Mouse (Mus musculus): Measurements from ENCODE around the gene Sema3e.

DNA sequence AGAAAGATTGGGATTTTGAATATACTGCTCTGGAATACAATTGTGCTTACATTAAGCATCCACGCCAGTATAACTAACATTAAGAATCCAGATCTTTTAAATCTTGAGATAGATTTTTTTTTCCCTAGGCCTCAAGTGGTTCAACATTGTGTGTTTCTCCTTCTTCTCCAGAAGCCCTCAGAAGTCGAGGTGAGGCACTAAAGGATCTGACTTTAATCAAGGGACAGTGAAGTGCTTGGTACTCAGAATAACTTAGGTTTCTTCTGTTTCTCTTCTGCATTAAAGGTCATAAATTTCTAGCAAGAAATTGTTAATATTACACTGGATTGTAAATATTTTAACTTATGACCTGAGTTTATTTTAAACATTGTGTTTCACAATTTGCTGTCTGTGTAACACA, 37.1 kb upstream of the Sema3e start:
- no peak for TF ChIP-seq CTCF (IDR thresholded peaks at IDR 0.05; ENCODE audit: insufficient read depth, low read length)
- no peak for TF ChIP-seq POLR2A (IDR thresholded peaks at IDR 0.05; ENCODE audit: borderline replicate concordance, extremely low read depth, low read depth, low read length)

Data from lung, adult 2 months (tissue).